Mouse (Mus musculus) MEL (cell line): ENCODE data around the gene Catsperz.

Source experiments
- BHLHE40 ChIP-seq: IDR thresholded peaks from 2 replicates; pipeline ENCODE4 v1.6.1; 2012; ENCODE audit warnings: low read depth, mild to moderate bottlenecking, inconsistent platforms, low read length, improper control_type of control experiment, borderline replicate concordance
- CTCF ChIP-seq, 3 experiments: IDR thresholded peaks in 2 of 3; conservative IDR thresholded peaks in 1 of 3; 2 replicates each; pipeline ENCODE4 v1.5.1; 2011 to 2012; ENCODE audit warnings: low read length in 3 of 3, low read depth in 2 of 3, mild to moderate bottlenecking in 2 of 3, improper control_type of control experiment in 1 of 3, inconsistent platforms in 1 of 3, mixed read lengths in 1 of 3, moderate library complexity in 1 of 3; ENCODE audit not compliant: control insufficient read depth in 1 of 3, insufficient read depth in 1 of 3, poor library complexity in 1 of 3, severe bottlenecking in 1 of 3
- EP300 ChIP-seq, 2 experiments: IDR thresholded peaks; 2 replicates each; pipeline ENCODE4 v1.6.1; 2011; ENCODE audit warnings: improper control_type of control experiment in 2 of 2, low read length in 2 of 2, low read depth in 1 of 2, mild to moderate bottlenecking in 1 of 2
- JUND ChIP-seq: IDR thresholded peaks from 2 replicates; pipeline ENCODE4 v1.6.1; 2011; ENCODE audit warnings: low read depth, mild to moderate bottlenecking, improper control_type of control experiment, low read length
- KAT2A ChIP-seq: conservative IDR thresholded peaks from 2 replicates; pipeline ENCODE4 v1.6.1; 2012; ENCODE audit warnings: low read depth, low read length, improper control_type of control experiment, inconsistent platforms
- MAX ChIP-seq: IDR thresholded peaks from 2 replicates; pipeline ENCODE4 v1.6.1; 2011; ENCODE audit warnings: low read length, improper control_type of control experiment
- POLR2A ChIP-seq, 2 experiments: IDR thresholded peaks; 2 replicates each; pipeline ENCODE4 v1.6.1; 2011 to 2012; ENCODE audit warnings: low read length in 2 of 2, mild to moderate bottlenecking in 2 of 2, control low read depth in 1 of 2, improper control_type of control experiment in 1 of 2, low read depth in 1 of 2, moderate library complexity in 1 of 2; ENCODE audit not compliant: control insufficient read depth in 1 of 2, insufficient read depth in 1 of 2, poor library complexity in 1 of 2
- TAL1 ChIP-seq: IDR thresholded peaks from 2 replicates; pipeline ENCODE4 v1.6.1; 2012; ENCODE audit warnings: mild to moderate bottlenecking, inconsistent platforms, low read length, moderate library complexity, mixed read lengths

DNA sequence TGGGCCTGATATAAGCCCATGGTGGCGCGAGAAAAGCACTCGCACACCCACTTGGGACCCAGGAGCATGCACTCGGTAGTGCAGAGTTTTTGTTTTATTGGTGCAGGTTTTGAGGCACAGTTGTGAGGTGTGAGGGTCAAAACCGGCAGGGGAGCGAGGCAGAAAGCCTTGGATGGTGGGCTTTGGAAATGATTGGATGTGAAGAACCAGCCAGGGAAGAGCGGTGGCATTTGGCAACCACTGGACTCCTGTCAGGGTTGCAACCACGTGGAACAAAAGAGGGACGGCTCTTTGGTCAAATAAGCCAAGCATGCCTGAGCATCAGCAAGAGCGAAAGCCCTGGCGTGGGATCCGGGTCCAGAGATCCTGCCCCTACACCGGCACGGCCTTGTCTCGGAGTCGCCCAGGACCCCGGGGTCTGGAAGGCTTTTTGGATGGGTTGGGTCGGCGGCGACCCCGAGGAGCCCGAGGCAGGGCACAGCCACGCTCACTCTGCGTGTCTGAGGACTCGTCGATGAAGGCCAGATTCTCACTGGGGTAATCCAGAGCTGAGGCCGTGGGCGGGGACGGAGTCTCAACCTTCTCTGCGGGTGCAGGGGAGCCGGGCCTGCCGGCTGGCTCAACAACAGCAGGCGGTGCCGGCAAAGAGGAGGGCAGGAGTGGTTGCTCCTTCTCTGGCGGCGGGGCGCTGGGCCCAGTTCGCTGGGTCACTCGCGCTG is 590 bp upstream of the Catsperz start:
- no peak for TF ChIP-seq MAX
- TF ChIP-seq CTCF (IDR thresholded peaks at IDR 0.05 in 2 of 3, conservative IDR thresholded peaks at IDR 0.05 in 1 of 3; ENCODE audit: control insufficient read depth in 1 of 3, insufficient read depth in 1 of 3, low read depth in 2 of 3, low read length in 3 of 3, poor library complexity in 1 of 3, severe bottlenecking in 1 of 3): no peak
- no peak for TF ChIP-seq POLR2A (IDR thresholded peaks at IDR 0.05; ENCODE audit: control insufficient read depth in 1 of 2, insufficient read depth in 1 of 2, low read depth in 1 of 2, low read length in 2 of 2, poor library complexity in 1 of 2)
- TF ChIP-seq EP300 (IDR thresholded peaks at IDR 0.05; ENCODE audit: low read depth in 1 of 2, low read length in 2 of 2): no peak
- TF ChIP-seq BHLHE40: no peak
- no peak for TF ChIP-seq TAL1
- no peak for TF ChIP-seq KAT2A
- TF ChIP-seq JUND: no peak
